Mouse (Mus musculus) lung, postnatal 25 days (tissue): Measurements from ENCODE around the gene Il2rb.

Experiments used
- DNase-seq: peaks from one replicate; pipeline ENCODE4 v3.0.0; 2022; ENCODE audit warnings: low spot score

The Il2rb gene

DNA sequence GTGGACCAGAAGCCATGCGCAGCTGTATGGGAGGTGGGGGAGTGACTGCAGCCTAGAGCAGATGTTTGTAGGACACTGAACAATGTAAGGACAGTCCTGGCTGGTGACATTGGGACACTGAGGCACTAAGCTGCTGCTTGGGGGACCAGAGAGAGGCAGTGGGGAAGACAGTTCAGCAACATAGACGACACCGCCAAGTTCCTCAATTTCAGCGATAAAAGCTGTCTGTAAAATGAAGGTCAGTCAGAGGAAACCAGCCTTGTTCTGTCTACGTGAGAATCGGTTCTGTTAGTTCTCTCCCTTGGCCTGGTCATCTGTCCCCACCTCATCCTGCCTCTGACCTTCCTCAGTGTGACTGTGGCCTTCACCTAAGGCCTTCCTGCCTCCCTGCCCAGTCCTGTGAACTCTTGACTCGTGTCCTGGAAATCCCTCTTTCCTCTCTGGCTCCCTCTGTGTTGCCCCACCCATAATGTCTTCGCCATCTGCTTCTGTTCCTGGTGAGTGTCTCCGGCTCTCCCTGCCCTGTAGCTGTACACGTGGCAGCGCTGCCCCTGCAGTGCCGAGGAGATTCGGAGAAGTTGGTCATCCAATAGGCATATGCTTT is 25.1 kb upstream of the Il2rb start:
- no peak for DNase-seq

DNA sequence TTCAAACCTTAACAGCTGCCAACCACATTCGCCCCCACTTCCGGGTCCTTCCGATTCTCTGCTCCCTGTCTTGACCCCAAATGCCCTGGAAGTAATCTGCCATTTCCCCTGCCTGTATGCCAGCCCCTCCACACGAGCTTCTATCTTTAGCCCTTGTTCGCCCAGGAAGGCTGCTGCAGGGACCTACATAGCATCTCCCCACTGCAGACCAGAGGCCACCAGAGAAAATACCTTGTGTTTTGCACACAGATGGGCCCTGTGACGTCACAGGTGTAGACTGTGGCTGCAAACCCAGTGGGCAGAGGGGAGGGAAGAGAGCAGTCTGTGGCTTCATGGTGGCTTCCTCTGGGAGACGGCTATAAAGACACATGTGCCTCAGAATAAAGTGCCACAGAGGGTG is 23.1 kb upstream of the Il2rb start:
- no peak for DNase-seq

DNA sequence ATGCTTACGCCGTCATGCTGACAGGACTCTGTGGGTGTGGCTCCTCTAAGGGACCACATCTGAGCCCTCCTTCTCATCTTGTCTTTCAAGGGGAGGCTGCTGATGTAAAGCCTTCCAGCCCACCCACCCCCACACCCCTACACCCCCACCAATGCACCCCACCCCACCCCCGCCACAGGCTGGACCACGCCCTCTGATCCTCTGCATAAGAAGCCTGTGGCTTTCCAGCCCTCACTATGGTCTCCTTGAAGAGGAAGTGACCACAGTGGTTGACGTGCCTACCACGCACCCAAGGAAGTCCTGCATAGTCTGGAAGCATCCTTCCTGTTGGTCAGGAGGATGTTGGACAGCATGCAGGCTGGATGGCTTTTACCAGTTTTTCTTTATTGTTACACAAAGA is 20.7 kb upstream of the Il2rb start:
- no peak for DNase-seq

DNA sequence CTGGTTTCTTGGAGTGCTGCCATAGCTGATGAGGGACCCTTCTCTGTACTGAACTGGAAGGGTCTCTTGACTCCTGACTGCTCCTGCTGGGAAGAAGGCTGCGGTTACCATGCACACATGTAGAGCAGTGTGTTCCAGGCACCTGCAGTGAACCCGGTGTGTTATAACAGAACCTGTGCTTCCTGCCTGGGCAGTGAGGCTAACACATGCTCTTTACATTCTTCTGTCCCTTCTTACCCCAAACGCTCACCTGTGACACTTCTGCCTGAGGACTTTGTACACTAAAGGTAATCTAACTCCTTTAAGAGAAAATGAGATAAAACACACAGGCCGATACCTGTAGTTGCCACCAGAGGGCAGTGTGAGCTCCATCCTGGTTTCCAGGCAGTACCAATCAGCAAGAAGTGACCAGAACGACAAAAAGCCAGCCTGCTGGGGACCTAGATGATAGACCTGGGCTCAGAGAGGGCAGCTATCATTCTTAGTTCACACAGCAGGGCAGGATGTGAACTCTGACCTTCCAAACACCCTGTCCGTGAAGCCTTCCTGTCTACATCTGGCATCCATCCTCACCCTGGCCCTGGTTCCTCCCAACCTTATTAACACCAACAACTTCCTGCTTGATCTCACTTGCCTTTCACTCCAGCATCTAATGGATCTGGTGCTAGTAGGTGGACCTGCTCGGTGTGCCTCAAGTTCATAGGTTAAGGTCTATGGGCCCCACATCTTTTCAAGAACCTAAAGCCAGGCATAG is 19.5 kb upstream of the Il2rb start:
- DNase-seq: peak; percentile 82

DNA sequence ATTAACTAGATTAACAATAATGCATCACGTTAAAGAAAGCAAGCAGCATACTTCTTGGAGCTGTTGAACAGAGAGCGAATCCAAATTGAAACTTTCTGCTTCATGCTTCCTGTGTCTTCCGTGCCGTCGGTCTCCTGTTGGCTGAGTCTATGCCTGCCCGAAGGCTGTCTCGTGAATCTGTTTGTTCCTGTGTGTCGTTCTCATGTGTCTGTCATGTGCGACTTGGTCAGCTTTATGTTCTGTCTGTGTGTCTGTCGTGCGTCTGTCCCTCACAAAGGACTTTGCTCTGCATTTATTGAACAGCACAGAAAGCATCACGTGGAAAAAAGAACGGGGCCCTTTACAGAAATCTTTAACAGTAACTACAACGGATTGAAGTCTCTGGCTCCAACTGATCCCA is 17.9 kb upstream of the Il2rb start:
- no peak for DNase-seq

DNA sequence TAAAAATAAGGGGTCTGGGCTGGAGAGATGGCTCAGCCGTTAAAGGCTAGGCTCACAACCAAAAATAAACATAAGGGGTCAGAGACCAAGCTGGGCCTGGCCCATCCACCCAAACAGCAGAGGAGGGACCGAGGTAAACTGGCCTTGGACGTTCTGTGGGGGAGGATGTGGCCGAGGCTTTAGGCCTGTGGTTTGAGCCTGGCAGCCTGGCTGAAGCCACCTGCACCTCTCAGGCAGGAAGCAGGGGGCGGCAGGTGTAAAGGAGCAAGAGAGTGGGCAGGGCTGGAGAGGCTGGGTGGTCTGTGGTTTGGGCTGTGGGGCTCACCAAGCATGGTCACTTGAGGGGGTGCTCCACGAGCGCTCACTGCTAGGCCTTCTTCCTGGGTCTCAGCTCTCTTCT is 16.9 kb upstream of the Il2rb start:
- no peak for DNase-seq

DNA sequence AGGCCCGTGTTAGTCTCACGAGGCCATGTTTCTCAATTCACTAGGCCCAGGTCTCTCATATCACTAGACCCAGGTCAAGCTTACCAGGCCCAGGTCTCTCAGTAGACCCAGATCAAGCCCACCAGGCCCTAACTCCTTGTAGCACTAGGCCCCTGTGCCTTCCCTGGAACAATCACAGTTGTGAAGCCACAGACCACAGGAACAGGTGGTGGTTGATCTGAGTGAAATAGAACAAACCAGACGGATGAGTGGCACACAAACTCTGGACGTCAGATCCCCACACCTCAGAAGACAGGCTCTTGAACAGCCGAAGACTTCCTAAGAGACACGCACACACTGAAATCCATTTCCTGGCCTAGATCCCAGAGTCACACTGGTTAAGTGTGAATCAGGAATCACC is 15.7 kb upstream of the Il2rb start:
- DNase-seq: no peak

DNA sequence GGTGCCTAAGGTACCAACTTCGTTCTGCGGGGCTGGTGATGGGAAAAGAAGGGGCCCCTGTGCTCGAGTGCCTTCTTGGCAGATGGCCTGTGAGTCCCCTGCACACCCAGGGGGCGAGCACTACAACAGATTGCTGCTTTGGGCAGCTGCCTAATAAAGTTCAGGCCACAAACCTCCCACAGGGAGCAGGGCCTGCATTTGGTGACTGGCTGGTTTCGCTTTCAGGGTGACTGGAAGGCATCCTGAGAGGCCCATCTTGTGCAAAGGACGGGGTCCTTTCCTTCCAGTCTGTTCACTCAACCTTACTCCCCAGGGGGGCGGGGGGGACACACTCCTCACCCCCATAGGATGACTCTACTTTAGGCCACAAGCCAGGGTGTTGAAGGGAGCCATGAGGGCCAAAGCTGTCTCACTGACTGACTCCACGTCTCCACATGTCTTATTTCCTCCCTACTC is 15.1 kb upstream of the Il2rb start:
- DNase-seq: no peak

DNA sequence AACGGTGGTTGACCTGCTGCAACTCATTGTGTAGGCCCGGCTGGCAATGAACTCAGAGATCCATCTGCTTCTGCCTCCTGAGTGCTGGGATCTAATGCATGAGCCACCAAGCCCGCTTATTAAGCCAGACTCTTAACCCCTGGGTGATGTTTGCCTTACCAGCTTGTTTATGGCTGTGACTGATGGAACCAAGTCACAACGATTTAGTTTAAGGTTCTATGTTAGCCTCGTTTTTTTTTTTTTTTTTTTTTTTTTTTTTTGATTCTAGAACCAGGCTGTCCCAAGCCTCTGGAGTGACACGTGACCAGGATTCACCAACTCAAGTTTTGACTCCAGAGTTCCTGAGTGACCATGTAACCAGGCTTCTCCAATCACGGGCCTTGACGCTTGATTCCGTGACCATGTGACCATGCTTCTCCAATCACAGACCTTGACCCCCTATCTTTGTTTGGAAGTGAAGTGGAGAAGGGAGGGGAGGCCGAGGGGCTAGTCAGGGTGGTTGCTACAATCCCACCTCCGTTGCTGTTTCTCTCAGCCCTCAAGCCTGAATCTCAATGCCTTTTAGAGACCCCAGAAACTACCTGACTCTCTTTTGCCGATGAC is 14.3 kb upstream of the Il2rb start:
- DNase-seq: no peak

DNA sequence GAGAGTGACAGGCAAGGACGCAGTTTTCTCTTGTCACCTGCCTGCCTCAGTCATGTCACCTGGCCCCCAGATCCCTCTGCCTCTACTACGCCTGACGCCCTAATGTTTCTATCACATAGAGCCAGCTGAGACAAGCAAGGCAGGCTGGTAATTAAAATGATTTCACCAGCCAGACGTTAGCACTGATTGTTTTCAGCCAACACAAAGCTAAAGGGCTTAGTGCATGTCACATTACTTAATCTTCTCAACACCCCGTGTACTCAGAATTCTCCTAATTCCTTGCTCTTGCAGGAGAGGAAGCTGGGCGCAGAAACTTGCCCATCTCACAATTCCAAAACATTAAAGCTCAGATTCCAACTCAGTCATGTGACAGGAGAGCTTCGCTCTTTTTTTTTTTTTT is 13.4 kb upstream of the Il2rb start:
- DNase-seq: no peak

DNA sequence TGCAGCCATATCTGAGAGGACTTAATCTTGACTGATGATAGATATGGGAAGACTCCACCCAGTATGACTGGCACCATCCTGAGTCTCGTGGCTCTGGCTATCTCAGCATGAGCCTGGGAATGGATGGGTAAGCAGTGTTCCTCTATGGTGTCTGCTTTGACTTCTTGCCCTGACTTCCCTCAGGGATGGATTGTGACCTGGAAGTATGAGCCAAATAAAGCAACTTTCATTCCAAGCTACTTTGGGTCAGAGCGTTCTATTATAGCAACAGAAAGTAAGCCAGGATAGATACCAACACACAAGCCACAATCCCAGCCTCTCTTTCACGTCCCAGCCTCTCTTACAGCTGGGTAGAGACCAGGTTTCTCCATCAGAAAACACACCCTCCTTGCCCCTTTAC is 10.5 kb upstream of the Il2rb start:
- DNase-seq: no peak

DNA sequence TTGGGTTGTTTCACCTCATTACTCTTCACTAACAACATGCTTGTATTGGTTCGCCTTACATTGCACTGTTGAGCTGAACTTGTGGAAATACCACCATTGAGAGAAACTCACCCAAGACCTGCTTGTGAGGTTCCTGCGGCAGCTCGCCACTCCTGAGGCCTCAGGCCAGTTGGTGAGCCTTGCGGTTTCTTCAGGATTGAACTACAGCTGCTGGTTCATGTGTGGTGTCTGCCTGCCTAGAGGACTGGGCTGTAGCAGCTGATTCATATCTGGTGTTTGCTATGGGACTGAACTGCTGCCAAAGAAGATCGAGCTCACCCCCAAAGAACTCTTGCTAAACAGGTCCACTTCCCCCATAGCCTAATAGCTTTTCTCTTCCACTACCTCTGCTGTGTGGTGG is 9.7 kb upstream of the Il2rb start:
- no peak for DNase-seq

DNA sequence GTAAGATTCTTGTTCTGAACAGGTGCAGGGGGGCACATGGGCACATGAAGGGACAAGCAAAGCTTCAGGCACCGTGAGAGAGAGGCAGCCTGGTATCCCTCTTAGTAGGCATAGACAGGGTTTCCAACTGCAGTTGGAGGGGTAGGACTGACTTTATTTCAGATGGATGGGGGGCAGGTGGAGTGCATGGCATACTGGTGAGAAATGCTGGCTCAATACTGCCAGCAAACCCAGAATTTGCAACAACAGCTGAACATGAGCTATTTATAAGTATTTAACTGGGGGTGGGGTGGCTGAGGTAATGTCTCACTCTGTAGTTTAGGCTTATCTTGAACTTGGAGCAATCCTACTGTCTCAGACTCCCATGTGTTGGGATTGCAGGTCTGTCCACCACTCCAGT is 8.9 kb upstream of the Il2rb start:
- no peak for DNase-seq

DNA sequence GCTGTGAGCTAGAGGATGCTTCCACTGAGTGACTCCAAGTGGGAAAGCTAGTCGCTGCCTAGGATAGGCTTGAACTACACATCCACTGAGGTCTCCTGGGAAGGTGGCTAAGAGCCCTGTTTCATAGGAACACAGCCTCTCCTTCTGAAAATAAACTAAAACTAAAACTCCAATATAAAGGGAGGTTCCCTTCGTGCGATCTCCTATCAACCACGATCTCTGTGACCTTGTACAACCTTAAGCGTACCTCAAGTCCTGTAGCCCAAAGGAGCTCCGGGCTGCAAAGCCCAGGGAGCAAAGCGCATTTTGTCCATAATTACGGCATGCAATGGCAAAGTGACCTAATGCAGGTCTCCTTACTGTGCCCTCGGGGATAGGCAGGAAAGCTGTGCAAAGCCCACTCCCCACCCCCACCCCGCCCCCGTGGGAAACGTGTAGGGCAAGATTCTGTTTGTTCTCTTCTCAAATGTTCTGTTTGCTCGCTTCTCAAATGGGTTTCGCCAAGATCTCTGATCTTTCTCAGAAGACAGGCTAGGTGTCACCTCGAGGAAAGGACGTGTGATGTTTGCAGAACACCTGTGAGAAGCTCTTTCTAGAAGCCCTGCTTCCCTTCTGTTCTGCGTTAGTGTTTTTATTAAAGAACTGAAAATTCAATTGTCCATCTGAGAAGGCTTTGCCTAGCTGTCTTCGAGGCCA is 7.5 kb upstream of the Il2rb start:
- DNase-seq: no peak

DNA sequence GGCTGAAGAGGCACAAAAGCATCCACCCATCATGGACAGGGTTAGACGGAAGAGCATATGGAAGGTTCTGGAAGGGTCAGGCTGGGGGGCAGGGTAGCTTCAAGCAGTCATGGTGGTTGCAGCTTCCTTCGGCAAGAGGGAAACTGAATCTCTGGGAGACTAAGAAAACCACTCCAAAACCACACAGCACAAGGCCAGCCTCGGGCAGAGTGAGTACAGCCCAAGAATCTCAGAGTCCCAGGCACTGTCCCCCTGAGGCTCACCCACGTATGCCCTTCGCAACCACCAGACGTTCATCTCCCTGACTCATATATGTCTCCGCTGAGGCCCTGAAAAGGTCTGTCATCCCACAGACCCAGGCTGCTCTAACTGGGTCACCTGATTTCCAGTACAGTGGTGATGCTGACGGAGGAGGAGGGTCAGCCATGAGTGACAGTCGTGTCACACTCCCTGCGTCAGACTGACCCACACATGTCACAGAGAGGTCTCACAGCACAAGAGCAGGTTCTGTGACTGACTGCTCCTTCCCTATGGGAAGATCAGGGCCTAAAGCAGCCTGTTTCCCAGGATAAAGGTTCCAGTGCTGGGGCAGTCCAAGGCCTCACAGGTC is 1.6 kb downstream of the Il2rb start:
- no peak for DNase-seq

DNA sequence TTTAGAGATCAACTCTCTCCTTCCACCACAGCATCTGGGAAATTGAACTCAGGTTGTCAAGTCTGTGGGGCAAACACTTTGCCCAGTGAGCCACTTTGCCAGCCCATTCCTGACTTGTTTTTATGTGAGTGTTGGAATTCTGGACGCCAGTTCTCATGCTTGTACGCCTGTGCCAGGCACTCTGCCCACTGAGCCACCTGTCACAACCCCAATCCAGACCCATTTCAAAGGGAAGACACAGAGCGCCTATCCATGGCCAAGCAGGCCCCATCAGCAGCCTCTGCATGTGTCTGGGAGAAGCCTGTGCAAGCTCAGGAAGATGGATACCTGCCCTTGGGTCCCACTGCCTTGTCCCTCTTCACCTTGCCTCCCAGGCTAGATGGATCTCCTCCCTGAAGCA is 3.8 kb downstream of the Il2rb start:
- no peak for DNase-seq

DNA sequence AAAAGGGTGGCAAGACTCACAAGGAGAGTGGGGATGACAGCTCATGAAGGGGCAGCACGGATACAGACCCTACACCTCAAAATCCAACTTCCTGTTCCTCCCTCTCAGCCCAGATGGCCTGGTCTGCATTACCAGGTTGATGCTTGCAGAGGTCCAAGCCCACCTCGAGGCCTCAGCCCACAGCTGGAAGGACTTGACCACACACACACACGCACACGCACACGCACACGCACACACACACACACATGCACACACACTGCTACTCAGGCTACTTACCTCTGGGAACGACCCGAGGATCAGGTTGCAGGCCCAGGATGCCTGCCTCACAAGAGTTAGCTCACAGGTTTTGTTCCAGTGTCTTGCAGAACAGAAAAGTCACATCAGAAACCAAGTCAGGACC is 5.2 kb downstream of the Il2rb start:
- DNase-seq: no peak

DNA sequence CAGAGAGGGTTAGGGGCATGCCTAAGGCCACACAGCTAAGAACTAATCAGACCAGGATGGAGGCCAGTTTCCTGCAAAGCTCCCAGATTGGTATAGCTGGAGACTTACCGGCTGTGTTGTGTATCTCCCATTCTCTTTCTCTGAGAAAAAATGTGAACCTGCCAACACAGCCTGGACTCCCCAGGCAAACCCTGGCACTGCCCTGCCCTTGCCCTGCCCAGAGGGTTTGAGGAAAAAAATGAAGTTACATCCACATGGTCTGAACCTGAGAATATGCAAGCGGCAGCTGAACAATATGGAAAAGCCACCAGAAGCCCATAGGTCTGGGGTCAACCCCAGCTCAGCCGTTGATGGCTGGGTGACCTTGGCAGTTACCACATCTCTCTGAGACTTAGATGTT is 5.8 kb downstream of the Il2rb start:
- no peak for DNase-seq

DNA sequence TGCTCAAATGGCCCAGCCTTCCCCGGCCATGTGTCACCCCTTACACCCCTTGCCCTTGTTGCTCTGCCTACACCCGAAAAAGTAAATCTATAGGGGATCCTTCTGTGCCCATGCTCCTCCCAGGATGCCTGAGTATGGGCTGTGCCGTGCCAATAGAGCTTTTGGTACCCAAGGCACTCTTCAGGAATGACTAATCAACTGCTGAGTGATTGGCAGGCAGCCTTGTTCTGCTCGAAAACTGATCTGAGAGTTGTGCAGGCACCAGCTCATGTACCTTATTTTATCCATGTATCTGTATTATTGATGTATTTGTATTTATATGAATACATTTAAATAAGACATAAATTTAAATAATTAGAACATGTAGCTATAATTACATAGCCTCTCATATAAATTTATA is 8.0 kb downstream of the Il2rb start:
- no peak for DNase-seq

DNA sequence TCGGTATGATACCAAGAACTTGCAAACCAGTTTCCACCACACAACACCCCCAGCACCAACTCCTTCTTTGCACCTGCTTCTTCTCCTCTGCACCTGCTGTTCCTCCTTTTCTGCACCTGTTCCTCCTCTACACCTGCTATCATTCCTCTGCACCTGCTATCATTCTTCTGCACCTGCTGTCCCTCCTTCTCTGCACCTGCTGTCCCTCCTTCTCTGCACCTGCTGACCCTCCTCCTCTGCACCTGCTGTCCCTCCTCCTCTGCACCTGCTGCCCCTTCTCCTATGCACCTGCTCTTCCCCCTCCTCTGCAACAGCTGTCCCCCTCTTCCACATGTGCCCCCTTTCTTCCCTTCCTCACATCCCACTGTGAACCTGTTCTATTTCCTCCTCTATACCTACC is 8.5 kb downstream of the Il2rb start:
- no peak for DNase-seq

DNA sequence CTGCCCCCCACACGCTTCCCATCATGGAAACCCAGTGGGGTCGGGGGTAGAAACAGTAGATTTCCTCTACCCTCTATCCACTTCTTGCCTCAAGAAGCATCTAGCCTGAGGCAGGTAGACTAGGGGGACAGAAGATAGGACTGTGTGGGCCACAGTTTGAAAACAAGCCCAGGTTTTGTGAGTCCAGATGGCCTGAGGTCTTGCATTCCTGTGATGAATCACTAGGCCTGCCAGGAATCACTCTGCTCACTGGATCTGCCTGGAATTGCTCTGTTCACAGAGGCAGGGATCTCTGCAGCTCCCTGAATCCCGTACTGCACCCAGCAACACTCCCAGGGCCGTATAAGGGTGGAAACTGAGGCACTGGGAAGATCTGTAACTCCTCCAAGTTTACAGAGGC is 11.8 kb downstream of the Il2rb start:
- no peak for DNase-seq

DNA sequence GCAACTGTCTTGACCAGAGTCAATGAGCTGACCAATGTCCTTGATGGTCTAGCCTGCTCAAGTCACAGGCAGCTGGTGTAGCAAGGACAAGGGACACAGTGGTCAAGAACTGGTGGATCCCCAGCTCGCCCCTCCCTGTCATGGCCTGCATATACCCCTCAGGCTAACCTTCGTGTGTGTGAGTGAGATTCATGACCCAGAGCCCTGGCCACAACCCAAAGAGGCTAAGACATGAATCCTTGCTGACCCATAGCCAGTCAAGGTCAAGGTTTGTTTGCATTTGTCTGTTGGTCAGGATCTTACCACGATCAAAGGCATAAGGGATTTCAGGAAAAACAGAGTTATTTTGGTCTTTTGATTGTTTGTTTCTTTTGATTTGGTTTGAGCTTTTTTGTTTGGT is 12.6 kb downstream of the Il2rb start:
- no peak for DNase-seq
